Mouse (Mus musculus) frontal cortex, adult (tissue): Measurements from ENCODE around the gene Gpr142.

Experiments
- ATAC-seq: cut with Nextera tagmentation; 2 replicates; pipeline ENCODE4 v1.9.2; 2017; ENCODE audit warnings: mild to moderate bottlenecking, moderate library complexity, mixed read lengths; ENCODE audit not compliant: low TSS enrichment

The Gpr142 gene

DNA sequence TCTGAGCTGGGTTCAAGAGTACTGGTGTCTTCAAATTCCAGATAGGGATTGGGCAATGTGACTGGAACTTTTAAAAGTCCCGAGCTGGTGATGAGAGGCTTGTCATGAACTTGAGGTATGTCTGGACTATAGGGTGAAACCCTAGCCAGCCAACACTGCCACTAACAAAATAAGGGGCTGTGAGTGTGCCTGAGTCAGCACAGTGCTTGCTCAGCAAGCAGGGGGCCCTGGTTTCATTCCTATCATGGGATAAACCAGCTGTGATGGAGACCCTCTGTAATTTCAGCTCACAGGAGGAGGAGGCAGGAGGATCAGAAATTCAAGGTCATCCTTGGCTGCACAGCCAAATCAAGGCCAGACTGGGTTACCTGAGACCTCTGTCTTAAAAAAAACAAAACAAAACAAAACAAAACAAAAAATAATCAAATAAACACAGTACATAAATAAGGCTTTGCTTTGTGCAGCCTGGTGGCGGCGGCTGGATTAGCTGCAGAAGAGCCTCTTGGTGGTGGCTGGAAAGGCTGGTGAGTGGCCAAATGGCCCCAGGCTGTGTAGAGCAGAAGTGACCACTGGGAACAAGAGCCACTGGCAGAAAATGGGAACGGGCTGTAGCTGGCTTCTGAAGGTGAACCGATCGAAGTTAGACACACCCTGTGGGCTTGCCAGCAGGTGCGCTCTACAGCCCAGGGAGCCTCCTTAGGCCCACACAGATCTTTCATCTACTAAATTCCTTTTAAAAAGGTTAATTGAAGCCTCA is 45.9 kb downstream of the Gpr142 start:
- ATAC-seq, result no peak

DNA sequence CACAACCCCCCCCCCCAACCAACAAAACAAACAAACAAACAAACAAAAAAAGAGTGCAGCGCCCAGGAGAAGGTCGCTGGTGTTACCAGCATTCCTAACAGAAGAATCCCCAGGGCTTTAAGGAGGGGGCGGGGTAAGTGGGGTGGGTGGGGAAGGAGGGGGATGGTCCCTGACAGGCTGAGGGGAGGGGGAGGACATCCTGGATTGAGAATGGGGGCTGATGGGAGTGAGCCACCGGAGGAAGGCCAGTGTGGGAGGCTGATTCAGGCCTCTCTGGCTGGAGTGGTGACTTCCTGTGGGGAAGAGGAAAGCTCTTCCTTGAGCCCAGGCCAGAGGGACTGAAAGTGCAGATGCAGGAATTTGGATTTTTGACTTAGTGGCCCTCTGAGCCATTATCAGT is 47.6 kb downstream of the Gpr142 start:
- ATAC-seq, result no peak

DNA sequence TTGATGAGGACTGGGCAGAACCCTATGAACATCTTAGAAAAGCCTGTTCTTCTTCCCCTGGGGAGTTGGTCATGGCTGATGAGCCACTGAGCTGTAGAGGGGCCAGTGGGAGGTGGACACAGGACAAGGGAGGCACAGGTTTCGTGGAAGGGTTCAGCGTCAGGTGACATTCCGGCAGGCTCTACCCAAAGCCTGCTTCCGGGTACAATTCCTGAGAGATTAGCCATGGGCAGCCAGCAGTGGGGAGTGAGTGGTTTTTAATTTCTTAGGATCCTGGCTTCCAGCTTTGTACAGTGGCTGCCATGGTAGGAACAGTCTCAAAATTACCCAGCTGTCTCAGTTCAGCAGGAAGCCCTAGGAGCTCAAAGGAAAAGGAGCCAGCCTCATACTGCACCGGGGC is 48.3 kb downstream of the Gpr142 start:
- no peak for ATAC-seq

DNA sequence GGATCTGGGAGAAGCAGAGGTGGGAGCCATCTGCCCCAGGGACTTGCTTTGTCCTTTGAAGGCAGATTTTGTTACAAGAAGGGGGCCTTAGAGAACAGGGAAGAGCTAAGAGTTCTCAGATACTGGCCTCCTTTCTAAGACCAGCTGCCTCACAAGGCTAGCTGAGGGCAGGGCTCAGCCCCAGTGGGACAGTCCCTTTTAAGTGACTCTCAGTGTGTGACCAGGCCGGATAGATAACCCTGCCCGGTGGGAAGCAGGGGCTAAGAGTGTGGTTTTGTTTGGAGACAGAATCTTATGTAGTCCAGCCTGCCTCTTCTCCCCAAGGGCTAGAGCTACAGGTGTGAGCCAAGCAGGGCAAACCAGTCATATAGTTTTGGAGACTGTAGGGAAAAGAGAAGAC is 50.8 kb downstream of the Gpr142 start:
- no peak for ATAC-seq

DNA sequence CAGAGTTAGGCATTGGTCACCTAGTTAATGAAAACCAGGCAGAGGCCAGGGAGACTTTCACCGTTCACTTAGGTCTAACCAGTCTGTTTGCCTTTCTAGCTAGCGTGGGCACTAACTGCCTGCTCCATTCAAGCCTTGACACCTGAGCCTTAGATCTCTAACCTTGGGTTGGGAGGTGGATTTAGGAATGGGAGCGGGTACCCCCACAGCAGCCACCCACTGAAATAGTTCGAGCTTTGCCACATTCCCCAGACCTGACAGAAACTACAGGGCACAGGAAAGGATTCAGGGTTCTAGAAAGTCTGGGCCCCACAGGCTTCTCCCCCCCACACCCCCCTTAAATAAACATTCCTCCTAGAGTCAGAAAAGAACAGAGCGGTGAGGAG is 51.3 kb downstream of the Gpr142 start:
- ATAC-seq, result no peak

DNA sequence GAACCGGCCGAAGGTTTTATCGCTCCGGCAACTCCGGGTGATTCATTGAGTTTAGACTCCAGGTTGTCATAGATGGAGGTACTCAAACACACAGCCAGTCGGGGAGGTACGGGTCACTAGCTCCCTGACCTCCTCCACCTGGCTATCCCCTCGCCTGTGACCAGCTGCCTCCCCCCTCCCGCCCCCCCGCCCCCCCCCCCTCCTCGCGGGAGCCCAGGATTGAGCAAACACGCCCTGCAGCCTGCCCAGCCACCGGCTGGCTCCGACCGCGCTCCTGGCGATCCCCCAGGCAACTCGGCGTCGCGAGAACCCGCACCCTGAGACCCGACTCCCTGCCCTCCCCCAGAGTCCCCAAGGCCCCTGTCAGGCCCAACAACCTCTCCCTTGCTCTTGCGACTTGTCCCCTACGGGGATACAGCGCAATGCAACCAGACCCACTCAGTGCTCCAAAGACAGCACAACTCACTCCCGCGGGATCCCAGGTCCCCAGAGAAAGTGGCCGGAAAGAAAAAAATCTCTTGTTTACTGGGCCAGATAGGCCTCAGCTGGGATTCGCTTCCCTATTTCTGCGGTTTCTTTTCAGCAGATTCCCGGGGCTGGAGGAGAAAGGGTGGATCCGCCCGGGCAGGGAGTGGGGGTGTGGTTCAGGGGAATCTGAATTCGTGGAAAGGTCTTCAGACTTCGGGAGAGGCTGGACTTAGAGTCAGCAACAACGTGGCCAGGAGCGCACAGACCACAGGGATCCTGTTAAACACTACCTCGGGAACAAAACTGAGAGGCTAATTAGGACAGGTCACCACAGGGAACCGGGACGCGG is 51.9 kb downstream of the Gpr142 start, which contains the start of gene Gprc5c:
Gene Gprc5c (plus strand): TSS at position 701 of the 817 bp plus-strand sequence.
- no peak for ATAC-seq

DNA sequence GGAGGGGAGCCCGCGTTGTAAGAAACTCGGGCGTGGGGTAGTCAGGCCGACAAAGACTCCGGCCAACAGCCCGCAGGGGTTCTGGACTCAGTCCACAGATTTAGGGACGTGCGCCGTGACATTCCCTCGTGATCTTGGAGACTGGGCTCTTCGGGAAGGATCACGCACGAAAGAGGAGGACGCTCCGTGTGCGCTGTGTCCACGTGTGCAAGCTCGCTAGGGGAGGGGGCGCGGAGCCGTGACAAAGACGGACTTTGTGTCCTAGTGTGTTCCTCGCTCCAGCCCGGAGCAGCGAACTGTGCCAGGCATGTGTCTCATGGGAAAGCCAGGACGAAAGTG is 52.5 kb downstream of the Gpr142 start:
- ATAC-seq, result 0 out of 2 replicates have a peak, but pooled peaks have one; percentile 13

DNA sequence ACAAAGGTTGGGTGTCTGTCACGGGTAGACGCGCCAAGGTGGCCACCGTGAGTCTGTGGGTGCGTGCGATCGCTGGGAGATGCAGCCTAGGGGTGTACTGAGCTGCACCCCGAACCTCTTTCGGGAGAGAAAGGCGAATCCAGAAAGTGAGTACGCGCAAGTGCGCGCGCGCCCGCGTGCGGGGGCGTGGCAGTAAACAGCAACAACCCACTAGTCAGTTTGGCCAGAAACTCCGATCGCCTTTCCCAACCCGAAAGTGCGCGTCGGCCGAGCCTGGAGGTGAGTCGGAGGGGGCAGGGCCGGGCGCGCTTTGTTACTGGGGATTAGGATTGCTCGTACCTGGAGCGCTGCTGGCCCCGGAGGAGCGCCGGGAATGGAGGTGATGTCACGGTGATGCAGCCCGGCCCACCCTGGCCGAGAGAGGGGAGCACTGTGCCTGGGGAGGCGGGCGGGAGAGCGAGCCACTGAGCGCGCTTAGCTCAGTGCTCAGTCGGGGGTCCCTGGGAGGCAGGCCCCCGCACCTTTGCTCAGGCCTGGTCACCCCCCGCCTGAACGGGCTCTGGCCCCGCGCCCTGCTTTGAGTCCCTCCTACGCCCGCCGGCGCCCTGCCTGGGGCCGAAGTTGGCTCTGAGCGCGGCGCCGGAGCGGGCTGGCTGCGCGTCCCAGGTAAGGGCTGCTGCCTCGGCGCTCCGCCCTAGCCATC is 53.0 kb downstream of the Gpr142 start:
- peak; percentile 34; the same call in 1 of the 2 replicates for ATAC-seq

DNA sequence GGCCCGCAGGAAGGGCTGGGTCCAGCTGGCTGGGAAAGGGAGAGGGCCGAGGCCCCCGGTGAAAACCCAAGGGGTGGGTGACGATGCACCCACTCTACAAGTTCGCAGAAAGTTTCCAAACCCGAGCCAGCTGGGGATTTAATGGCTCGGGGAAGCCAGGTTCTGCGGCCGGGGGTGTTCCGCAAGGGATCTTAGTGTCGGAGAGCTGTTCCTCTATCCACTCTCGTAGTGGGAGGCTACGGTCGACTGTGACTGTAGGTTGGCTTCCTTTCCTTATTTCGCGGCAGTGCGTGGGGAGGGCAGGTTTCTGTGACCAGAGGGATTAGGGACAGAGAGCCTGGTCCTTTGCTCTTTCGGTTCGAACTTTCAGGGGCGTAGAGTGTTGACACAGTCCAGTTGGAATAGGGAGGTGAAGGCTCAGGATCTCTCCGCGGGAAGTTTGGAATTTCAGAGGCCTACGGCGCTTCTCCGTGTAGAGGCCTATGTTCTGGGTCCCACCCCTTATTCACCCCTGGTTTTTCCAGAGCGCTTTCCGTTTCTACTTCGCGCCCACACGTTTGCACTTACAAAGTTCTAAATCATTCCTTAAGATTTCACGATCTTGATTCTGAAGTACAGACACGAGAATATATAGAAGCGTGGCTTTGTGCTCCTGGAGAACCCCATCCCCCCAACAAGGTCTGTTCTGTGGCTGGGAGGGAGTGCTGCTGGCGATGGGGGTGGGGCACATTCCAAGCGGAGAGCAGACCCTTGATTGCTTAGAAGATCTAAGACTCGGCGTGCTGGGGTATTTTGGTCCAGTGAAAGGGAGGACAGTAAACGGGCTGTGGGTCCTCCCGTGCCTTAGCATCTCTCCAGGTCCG is 53.8 kb downstream of the Gpr142 start:
- ATAC-seq, result peak; percentile 47; the same call in 1 of the 2 replicates

DNA sequence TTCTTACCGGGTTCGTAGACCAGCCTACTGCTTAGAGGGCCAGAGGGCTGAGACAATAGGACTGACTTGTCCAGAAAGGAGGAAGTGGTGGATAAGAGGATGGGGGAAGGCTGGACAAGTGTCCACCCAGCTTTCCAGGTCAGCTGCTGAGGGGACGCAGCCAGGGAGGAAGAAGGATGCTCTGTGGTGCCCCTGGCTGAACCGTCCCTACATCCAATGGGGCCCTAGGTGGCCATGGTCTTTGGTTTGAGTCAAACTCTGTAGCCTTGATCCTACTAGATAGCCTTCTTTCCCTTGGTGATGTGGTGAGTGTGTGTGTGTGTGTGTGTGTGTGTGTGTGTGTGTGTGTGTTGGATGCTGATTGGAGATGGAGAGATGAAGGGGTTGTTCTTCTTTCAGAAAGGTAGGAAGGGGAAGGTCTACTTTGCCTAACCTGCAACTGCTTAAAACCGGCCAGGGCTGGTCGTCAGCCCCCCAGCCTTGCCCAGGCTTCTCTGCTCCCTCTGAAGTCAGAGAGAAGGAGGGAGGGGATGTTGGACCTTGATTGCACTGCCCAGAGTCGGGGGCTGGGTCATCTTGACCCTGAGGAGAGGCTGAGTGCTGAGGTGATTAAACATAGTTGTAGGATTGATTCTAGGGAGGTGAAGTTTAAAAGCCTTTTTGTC is 54.6 kb downstream of the Gpr142 start:
- no peak for ATAC-seq

DNA sequence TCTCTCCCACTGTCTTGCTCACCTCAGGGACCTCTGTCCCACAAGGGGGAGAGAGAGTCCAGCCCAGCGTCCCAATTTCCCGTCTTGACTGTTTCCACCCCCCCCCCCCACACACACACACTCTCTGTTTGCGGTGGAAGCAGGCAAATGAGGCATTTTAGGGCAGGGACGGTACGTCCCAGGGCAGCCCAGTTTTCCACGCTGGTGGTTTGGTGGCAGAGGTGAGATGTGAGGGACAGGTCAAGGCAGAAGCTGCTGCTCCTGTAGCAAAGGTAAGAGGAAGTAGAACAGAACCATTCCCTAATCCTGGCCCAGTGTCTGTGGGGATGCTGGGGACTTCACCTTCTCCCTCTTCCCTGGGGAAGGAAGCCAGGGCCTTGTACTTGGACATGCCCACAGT is 55.9 kb downstream of the Gpr142 start:
- no peak for ATAC-seq

DNA sequence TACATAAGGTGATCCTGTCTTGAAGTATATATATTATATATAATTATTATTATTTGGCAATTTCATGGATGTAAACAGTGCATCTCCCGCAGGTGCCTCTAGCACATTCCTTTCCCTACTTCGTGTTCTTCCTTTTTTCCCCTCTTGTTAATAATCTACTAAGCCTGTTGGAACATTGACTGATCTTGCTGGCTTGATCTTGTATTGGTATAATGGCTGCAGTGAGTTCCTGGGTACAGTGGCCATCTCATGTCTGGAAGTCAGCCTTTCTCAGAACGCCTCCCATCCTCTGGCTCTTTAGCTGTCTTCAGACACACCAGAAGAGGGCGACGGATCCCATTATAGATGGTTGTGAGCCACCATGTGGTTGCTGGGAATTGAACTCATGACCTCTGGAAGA is 57.4 kb downstream of the Gpr142 start:
- no peak for ATAC-seq
